Mouse (Mus musculus): Measurements from ENCODE around the gene Marc1. TPM values are rescaled to one million over a fixed set of nuclear protein-coding genes. Genes with fewer than 3 reads are reported as not detected.

The Marc1 gene
- polyA plus RNA-seq, 1 experiment, result 0.62 TPM

GRCm38 (mm10) chr1:184762941-184763340 is 48.2 kb downstream of the Marc1 start:
- no peak for DNase-seq (ENCODE audit: low spot score)

GRCm38 (mm10) chr1:184761988-184762387 is 49.1 kb downstream of the Marc1 start:
- no peak for DNase-seq (ENCODE audit: low spot score)

GRCm38 (mm10) chr1:184752671-184753070 is 58.4 kb downstream of the Marc1 start:
- no peak for DNase-seq (ENCODE audit: low spot score)

- DNase-seq (ENCODE audit: low spot score), result no peak
Observed at GRCm38 (mm10) chr1:184750114-184750664, 60.9 kb downstream of the Marc1 start.

GRCm38 (mm10) chr1:184748692-184749152 is 62.4 kb downstream of the Marc1 start:
- no peak for DNase-seq (ENCODE audit: low spot score)

- no peak for DNase-seq (ENCODE audit: low spot score)
Observed at GRCm38 (mm10) chr1:184737876-184738479, 73.1 kb downstream of the Marc1 start.

GRCm38 (mm10) chr1:184737228-184737627 is 73.9 kb downstream of the Marc1 start:
- DNase-seq (ENCODE audit: low spot score), result no peak

Other genes starting within 250 kb of the Marc1 start
- gene Hlx, start 78.7 kb downstream of the Marc1 start, polyA plus RNA-seq (2012; rRNA removed), result 3.6 and 4.3 TPM in 2 replicates
- gene Marc2, start 35.1 kb upstream of the Marc1 start, polyA plus RNA-seq (2012; rRNA removed), result 102 and 119 TPM in 2 replicates
- 12.2 and 22.0 TPM in 2 replicates for gene C130074G19Rik, start 71.9 kb upstream of the Marc1 start, polyA plus RNA-seq (2012; rRNA removed)
- 5.0 and 7.7 TPM in 2 replicates for gene Mark1, start 188.3 kb upstream of the Marc1 start, polyA plus RNA-seq (2012; rRNA removed)